Mouse (Mus musculus): ENCODE data around the gene Kif26b. TPM values are rescaled to one million over a fixed set of nuclear protein-coding genes. Genes with fewer than 3 reads are reported as not detected.

The Kif26b gene
- total RNA-seq, 2 experiments from 2014 or later: 1.9 to 3.5 TPM

- intact Hi-C loops (cut with DNase I): no loop called here
- H3K27ac ChIP-seq: no peak overlapping the region
- TF ChIP-seq CTCF (IDR thresholded peaks at IDR 0.05): no peak
- H3K4me3 ChIP-seq: no peak overlapping the region
- no peak for DNase-seq
Observed at GRCm38 (mm10) chr1:178663539-178663938, 134.6 kb downstream of the Kif26b start.

- TF ChIP-seq CTCF (IDR thresholded peaks at IDR 0.05): no peak
- Histone ChIP-seq H3K4me3 (no peak overlapping the region), H3K27ac (no peak overlapping the region)
- no peak for DNase-seq
- intact Hi-C loops (cut with DNase I): no loop called here
Observed at GRCm38 (mm10) chr1:178664271-178664969, 135.5 kb downstream of the Kif26b start.

GRCm38 (mm10) chr1:178666524-178666923 lies 137.6 kb downstream of the Kif26b start:
- Histone ChIP-seq H3K4me3 (no peak overlapping the region), H3K27ac (no peak overlapping the region)
- no peak for DNase-seq
- no peak for TF ChIP-seq CTCF (IDR thresholded peaks at IDR 0.05)
- intact Hi-C loops (cut with DNase I): no loop called here

- DNase-seq: no peak
- intact Hi-C loops (cut with DNase I): no loop called here
- Histone ChIP-seq H3K27ac (no peak overlapping the region), H3K4me3 (no peak overlapping the region)
- no peak for TF ChIP-seq CTCF (IDR thresholded peaks at IDR 0.05)
Observed at GRCm38 (mm10) chr1:178667808-178668207, 138.9 kb downstream of the Kif26b start.

GRCm38 (mm10) chr1:178668907-178669306 lies 140.0 kb downstream of the Kif26b start:
- intact Hi-C loops (cut with DNase I): no loop called here
- Histone ChIP-seq H3K4me3 (no peak overlapping the region), H3K27ac (no peak overlapping the region)
- no peak for TF ChIP-seq CTCF (IDR thresholded peaks at IDR 0.05)
- no peak for DNase-seq

- intact Hi-C loops (cut with DNase I): no loop called here
- no peak overlapping the region for H3K27ac ChIP-seq
- H3K4me3 ChIP-seq: no peak overlapping the region
- TF ChIP-seq CTCF (IDR thresholded peaks at IDR 0.05): no peak
- no peak for DNase-seq
Observed at GRCm38 (mm10) chr1:178673051-178673450, 144.1 kb downstream of the Kif26b start.

- no peak for TF ChIP-seq CTCF (IDR thresholded peaks at IDR 0.05)
- no peak overlapping the region for H3K27ac ChIP-seq
Observed at GRCm38 (mm10) chr1:178673506-178673905, 144.6 kb downstream of the Kif26b start.

GRCm38 (mm10) chr1:178675542-178676252 lies 146.8 kb downstream of the Kif26b start:
- intact Hi-C loops (cut with DNase I): no loop called here
- H3K27ac ChIP-seq: no peak overlapping the region
- TF ChIP-seq CTCF (IDR thresholded peaks at IDR 0.05): no peak
- H3K4me3 ChIP-seq: no peak overlapping the region
- no peak for DNase-seq

More at GRCm38 (mm10) chr1:178673506-178673905, 144.6 kb downstream of the Kif26b start:
- H3K4me3 ChIP-seq: no peak overlapping the region
- intact Hi-C loops (cut with DNase I): no loop called here
- no peak for DNase-seq

- Histone ChIP-seq H3K27ac (no peak overlapping the region), H3K4me3 (no peak overlapping the region)
- TF ChIP-seq CTCF (IDR thresholded peaks at IDR 0.05): no peak
- DNase-seq: no peak
- intact Hi-C loops (cut with DNase I): no loop called here
Observed at GRCm38 (mm10) chr1:178677160-178677559, 148.2 kb downstream of the Kif26b start.

- no peak overlapping the region for H3K27ac ChIP-seq
Observed at GRCm38 (mm10) chr1:178677630-178678221, 148.8 kb downstream of the Kif26b start.

GRCm38 (mm10) chr1:178683631-178684030 lies 154.7 kb downstream of the Kif26b start:
- no peak for TF ChIP-seq CTCF (IDR thresholded peaks at IDR 0.05)
- DNase-seq: peak; percentile 62
- intact Hi-C loops (cut with DNase I): loop anchor here (5.0 to 10.0 kb wide), 2 partner anchors 151 to 461 kb away; no protein-coding TSS in a partner anchor
- H3K4me3 ChIP-seq: no peak overlapping the region
- no peak overlapping the region for H3K27ac ChIP-seq

More at GRCm38 (mm10) chr1:178677630-178678221, 148.8 kb downstream of the Kif26b start:
- H3K4me3 ChIP-seq: no peak overlapping the region
- DNase-seq: no peak
- intact Hi-C loops (cut with DNase I): no loop called here
- TF ChIP-seq CTCF (IDR thresholded peaks at IDR 0.05): no peak

- Histone ChIP-seq H3K27ac (no peak overlapping the region), H3K4me3 (no peak overlapping the region)
- intact Hi-C loops (cut with DNase I): loop anchor here (5.0 to 10.0 kb wide), 2 partner anchors 153 to 460 kb away; no protein-coding TSS in a partner anchor
- no peak for DNase-seq
- no peak for TF ChIP-seq CTCF (IDR thresholded peaks at IDR 0.05)
Observed at GRCm38 (mm10) chr1:178684991-178685680, 156.2 kb downstream of the Kif26b start.

Data from gastrocnemius, adult 2 months (tissue).